Mouse (Mus musculus): Measurements from ENCODE around the gene Rfc1. TPM values are rescaled to one million over a fixed set of nuclear protein-coding genes. Genes with fewer than 3 reads are reported as not detected.
A peak's percentile ranks its signal among the peaks of the same experiment; 100 is the strongest.

Gene Rfc1
- total RNA-seq, 2 experiments from 2014 or later, result 29.6 to 30.1 TPM

DNA sequence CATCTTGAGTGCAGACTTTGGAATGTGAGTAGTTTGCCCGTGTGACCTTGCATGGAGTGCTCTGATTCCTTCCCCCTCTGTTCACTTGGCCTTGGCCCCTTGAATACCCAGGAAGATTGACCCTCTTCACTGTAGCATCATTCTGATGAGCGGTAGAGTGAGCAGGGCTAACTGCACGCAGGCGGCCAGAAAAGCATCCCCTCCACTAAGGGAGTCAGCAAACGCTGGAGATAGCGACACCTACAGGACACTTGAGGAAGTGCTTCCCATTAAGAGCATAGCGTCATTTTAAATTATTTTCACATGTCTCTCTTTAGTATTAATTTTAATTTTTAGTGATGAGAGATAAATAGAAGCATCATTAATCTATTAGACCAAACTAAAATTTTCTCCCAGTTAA is 122.1 kb downstream of the Rfc1 start:
- DNase-seq (ENCODE audit: low spot score), result peak; percentile 34

Other genes starting within 250 kb of the Rfc1 start
- gene Tmem156, start 243.5 kb downstream of the Rfc1 start, total RNA-seq (2021), result not detected
- gene Klhl5, start 228.1 kb downstream of the Rfc1 start, total RNA-seq (2021), result 1 to 10 TPM; 3.6 to 5.2 TPM
- 1 to 10 TPM in 1 of 2 experiments, under 1 TPM in 1; 0.71 to 1.8 TPM for gene Wdr19, start 136.0 kb downstream of the Rfc1 start, total RNA-seq (2021)
- under 1 TPM; 0.18 to 0.26 TPM for gene Klb, start 12.6 kb upstream of the Rfc1 start, total RNA-seq (2021)
- gene Rpl9, start 55.8 kb upstream of the Rfc1 start, total RNA-seq (2021), result 100 to 1,000 TPM; 558 to 781 TPM
- gene Lias, start 55.8 kb upstream of the Rfc1 start, total RNA-seq (2021), result 10 to 100 TPM; 44.5 to 51.0 TPM
- 10 to 100 TPM in 1 of 2 experiments, 1 to 10 TPM in 1; 6.9 to 13.1 TPM for gene Ugdh, start 100.3 kb upstream of the Rfc1 start, total RNA-seq (2021)
- gene Gm43552, start 157.2 kb upstream of the Rfc1 start, total RNA-seq (2021), result not detected
- 10 to 100 TPM; 29.6 to 39.0 TPM for gene Smim14, start 201.5 kb upstream of the Rfc1 start, total RNA-seq (2021)
- 10 to 100 TPM; 61.4 to 72.0 TPM for gene Ube2k, start 201.6 kb upstream of the Rfc1 start, total RNA-seq (2021)

All from gastrocnemius, adult 18-20 months (tissue).